Mouse (Mus musculus) cerebellum, adult 2 months (tissue): ENCODE data around the gene Spata46.

Experiments
- CTCF ChIP-seq: fragments of 200-500 bp; IDR thresholded peaks from 2 replicates; pipeline ENCODE4 v1.5.1; 2011; ENCODE audit warnings: low read depth, mild to moderate bottlenecking, control low read depth, low read length, moderate library complexity, borderline replicate concordance; ENCODE audit not compliant: insufficient read depth
- POLR2A ChIP-seq: fragments of 200-500 bp; IDR thresholded peaks from 2 replicates; pipeline ENCODE4 v1.6.1; 2011; ENCODE audit warnings: low read length, control low read depth, borderline replicate concordance; ENCODE audit not compliant: insufficient read depth

DNA sequence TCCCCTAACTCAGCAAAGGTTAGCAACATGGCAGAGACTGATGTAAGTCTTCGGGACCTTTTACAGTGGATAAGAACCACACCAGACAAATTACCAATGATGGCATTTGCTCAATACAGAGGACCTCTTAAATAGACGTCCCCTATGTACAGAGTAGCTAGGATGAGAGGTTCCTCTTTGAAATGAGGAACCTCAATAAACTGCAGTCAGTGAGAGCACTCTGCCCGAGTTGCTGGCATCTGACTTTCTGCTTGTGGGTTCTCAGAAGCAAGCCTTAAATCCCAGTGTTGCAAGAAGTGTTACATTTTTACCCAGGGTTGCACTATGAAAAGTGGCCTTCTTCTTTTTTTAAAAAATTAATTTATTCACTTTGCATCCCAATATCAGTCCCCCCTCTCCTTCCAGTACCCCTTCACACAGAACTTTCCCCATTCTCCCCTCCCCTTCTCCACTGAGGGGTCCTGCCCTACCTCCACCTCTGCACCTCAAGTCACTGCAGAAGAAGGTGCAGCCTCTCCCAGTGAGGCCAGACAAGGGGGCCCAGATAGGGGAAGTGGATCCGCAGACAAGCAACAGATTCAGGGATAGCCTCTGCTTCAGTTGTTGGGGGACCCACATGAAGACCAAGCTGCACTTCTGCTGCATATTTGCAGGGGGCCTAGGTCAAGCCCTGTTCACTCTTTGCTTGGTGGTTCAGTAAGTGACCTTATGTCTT lies 26.0 kb upstream of the Spata46 start:
- TF ChIP-seq POLR2A (no peak), CTCF (no peak)
